ENCODE assay signal across 9 mouse cellular contexts in genomic region chr7:139615767-139616766, GRCm38 (mm10). TPM values are rescaled to one million over a fixed set of nuclear protein-coding genes. Genes with fewer than 3 reads are reported as not detected.
DNase-seq lines count a peak whose midpoint lies in the region; ATAC-seq and TF ChIP-seq lines count a peak whose summit lies in the region.
"Had no signal": no experiment of that assay in that cellular context is flagged by ENCODE, and none has a peak within 500 bp of the region (broad histone marks: within the 10 kb centered on the region; RNA-seq: fewer than 3 reads in every experiment).

No protein-coding gene starts in this region.

- DNase-seq in G1E (ENCODE audit: low spot score): peak; percentile 13
- peak; percentile 64 for DNase-seq in embryonic facial prominence, embryonic 14.5 days (ENCODE audit: low spot score)
- DNase-seq in hindbrain, embryonic 10.5 days (ENCODE audit: low spot score): peak; percentile 79
- peak; percentile 44 for DNase-seq in layer of hippocampus, adult 9-10 months (ENCODE audit: low spot score)
- peak; percentile 67 for DNase-seq in lung, postnatal 10 days
- peak; percentile 84 for DNase-seq in retina, postnatal 1 day

- WGBS in bone marrow, adult 2 months: 56% methylated on average over 12 of the region's 12 CpGs
- 55% methylated on average over 12 of the region's 12 CpGs for WGBS in embryonic facial prominence, embryonic 14.5 days
- WGBS in hindbrain, embryonic 10.5 days: 60% methylated on average over 12 of the region's 12 CpGs

- no peak overlapping the region for H3K9ac ChIP-seq in embryonic facial prominence, embryonic 14.5 days (ENCODE audit: low read depth, low read length)

- H3K27ac ChIP-seq in bone marrow, adult 2 months (ENCODE audit: control insufficient read depth, insufficient read depth, low read depth, low read length, poor library complexity): no peak overlapping the region
- no peak overlapping the region for H3K27ac ChIP-seq in embryonic facial prominence, embryonic 14.5 days (replicated peaks; ENCODE audit: low read depth, low read length)
- H3K27ac ChIP-seq in hindbrain, embryonic 10.5 days: no peak overlapping the region

- H3K4me1 ChIP-seq in G1E (ENCODE audit: insufficient read depth, low read depth, low read length): no peaks in the 10 kb centered on the region
- H3K4me1 ChIP-seq in bone marrow, adult 2 months (ENCODE audit: control insufficient read depth, insufficient read depth, low read length): no peaks in the 10 kb centered on the region
- H3K4me1 ChIP-seq in embryonic facial prominence, embryonic 14.5 days (ENCODE audit: control insufficient read depth, insufficient read depth, low read length): no peaks in the 10 kb centered on the region
- peaks cover 10% of the 10 kb centered on the region for H3K4me1 ChIP-seq in hindbrain, embryonic 10.5 days (replicated peaks)

- H3K4me3 ChIP-seq in G1E (ENCODE audit: low read depth, low read length): no peak overlapping the region
- H3K4me3 ChIP-seq in bone marrow, adult 2 months (replicated peaks; ENCODE audit: control insufficient read depth, low read depth, low read length): no peak overlapping the region
- H3K4me3 ChIP-seq in embryonic facial prominence, embryonic 14.5 days (ENCODE audit: low read depth, low read length): no peak overlapping the region
- H3K4me3 ChIP-seq in hindbrain, embryonic 10.5 days: no peak overlapping the region

- no peak for ATAC-seq in G1E (ENCODE audit: extremely low read depth, insufficient number of reproducible peaks, low FRiP score, poor library complexity, severe bottlenecking)
- ATAC-seq in embryonic facial prominence, embryonic 14.5 days (ENCODE audit: low read depth): peak; percentile 70; the same call in 1 of the 2 replicates
- no peak for ATAC-seq in monocyte, adult 5-6 weeks (replicated peaks; ENCODE audit: insufficient number of reproducible peaks, low FRiP score, low TSS enrichment, poor library complexity, severe bottlenecking)

- TF ChIP-seq POLR2A in bone marrow, adult 2 months (IDR thresholded peaks at IDR 0.05; ENCODE audit: borderline replicate concordance, control insufficient read depth, low read depth, low read length): no peak

- H3K36me3 ChIP-seq in G1E (replicated peaks): no peaks in the 10 kb centered on the region
- no peaks in the 10 kb centered on the region for H3K36me3 ChIP-seq in embryonic facial prominence, embryonic 14.5 days (ENCODE audit: control insufficient read depth, insufficient read depth, low read length)
- H3K36me3 ChIP-seq in hindbrain, embryonic 10.5 days: no peaks in the 10 kb centered on the region

- peak; percentile 39 for TF ChIP-seq CTCF in G1E (IDR thresholded peaks at IDR 0.05; ENCODE audit: low read depth, low read length)
- TF ChIP-seq CTCF in bone marrow, adult 2 months (IDR thresholded peaks at IDR 0.05; ENCODE audit: control insufficient read depth, insufficient read depth, low read length): peak; percentile 68

- H3K27me3 ChIP-seq in G1E (ENCODE audit: insufficient read depth, low read length): peaks cover 17% of the 10 kb centered on the region
- H3K27me3 ChIP-seq in embryonic facial prominence, embryonic 14.5 days (replicated peaks; ENCODE audit: control insufficient read depth, insufficient read depth, low read length): no peaks in the 10 kb centered on the region
- H3K27me3 ChIP-seq in hindbrain, embryonic 10.5 days (ENCODE audit: insufficient read depth, poor library complexity, severe bottlenecking): peaks cover 14% of the 10 kb centered on the region; the same call in 1 of the 2 replicates

- H3K9me3 ChIP-seq in G1E (replicated peaks): peaks cover 69% of the 10 kb centered on the region
- H3K9me3 ChIP-seq in embryonic facial prominence, embryonic 14.5 days (ENCODE audit: control insufficient read depth, low read length): no peaks in the 10 kb centered on the region
- no peaks in the 10 kb centered on the region for H3K9me3 ChIP-seq in hindbrain, embryonic 10.5 days

- no peak overlapping the region for H3K4me2 ChIP-seq in embryonic facial prominence, embryonic 14.5 days (ENCODE audit: low read depth, low read length)

RNA-seq across cellular contexts. Expression of gene Nkx6-2, which starts 33.5 kb away (rescaled TPM):
- not detected in 2 replicates for total RNA-seq in G1E (2014; fragmentation: Nextera tagmentation)
- not detected in 2 replicates for total RNA-seq in G1E (2017)
- polyA plus RNA-seq in G1E (2012): not detected in 2 replicates
- not detected in 2 replicates for polyA plus RNA-seq in bone marrow, adult 2 months (2011; ENCODE audit: insufficient read depth, insufficient read length, low replicate concordance, missing spikeins)
- polyA plus RNA-seq in embryonic facial prominence, embryonic 14.5 days (2014; fragmentation: Nextera tagmentation; extraction: Ambion mirVana): 0.16 TPM in 1 of 2 replicates, not detected in the other
- 35.8 and 36.0 TPM in 2 replicates for polyA plus RNA-seq in hindbrain, embryonic 10.5 days (2016; fragmentation: Nextera tagmentation; extraction: Ambion mirVana)
- not detected in 3 replicates for total RNA-seq in monocyte, adult 5-6 weeks (2017)
- polyA plus RNA-seq: liver, embryonic 16.5 days had no signal

Comparison
In these comparisons a context has a peak if more than half of its experiments do, and no peak if none do; other contexts are left out.
1. DNase-seq: peak in every context shown above with its lines; median percentile 84 in retina, postnatal 1 day; 79 in hindbrain, embryonic 10.5 days; 67 in lung, postnatal 10 days; 64 in embryonic facial prominence, embryonic 14.5 days; 44 in layer of hippocampus, adult 9-10 months; 13 in G1E.
2. RNA of gene Nkx6-2, which starts 33.5 kb away (polyA plus RNA-seq): 35.8 to 36.0 TPM in hindbrain, embryonic 10.5 days; not detected in bone marrow, adult 2 months, 0.16 TPM in embryonic facial prominence, embryonic 14.5 days and not detected in G1E; every median in the first group is over 10 times any median in the second.